ENCODE assay signal across 16 mouse cellular contexts in the genomic region with DNA sequence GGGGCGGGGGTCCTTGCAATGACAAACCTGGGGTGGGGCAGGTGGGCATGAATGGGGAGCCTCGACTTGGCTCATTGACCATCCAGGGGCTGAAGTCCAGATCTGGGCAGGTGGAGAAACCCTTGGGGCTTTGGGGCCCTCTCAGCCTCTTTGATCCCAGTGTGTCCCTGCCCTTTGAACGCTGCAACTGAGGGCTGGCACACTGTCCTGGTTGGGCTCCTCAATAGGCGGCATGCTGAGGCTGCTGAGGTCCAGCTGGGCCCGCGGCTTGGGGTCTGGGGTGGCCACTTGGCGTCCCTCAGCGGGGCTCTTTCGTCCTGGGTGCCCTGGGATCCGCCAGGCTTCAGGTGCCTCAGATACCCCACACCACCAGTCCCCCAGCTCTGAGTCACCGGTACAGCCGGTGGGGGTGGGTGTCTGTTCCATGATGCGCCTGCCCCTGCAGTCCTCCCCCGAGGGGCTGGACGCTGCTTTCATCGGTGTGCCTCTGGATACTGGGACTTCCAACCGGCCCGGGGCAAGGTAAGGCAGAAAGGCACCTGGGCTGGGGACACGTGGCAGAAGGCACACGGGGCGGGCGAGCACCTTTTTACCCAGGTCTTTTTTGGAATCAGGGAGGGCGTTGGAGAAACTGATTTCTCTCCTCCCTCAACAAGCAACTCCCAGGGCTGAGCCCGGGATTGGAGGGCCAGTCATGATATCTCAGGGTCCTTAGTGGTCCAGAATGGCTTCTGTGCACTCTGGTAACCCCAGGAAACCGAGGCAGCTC. TPM values are rescaled to one million over a fixed set of nuclear protein-coding genes. Genes with fewer than 3 reads are reported as not detected.
DNase-seq lines count a peak whose midpoint lies in the region; ATAC-seq and TF ChIP-seq lines count a peak whose summit lies in the region.
"Had no signal": no experiment of that assay in that cellular context is flagged by ENCODE, and none has a peak within 500 bp of the region (broad histone marks: within the 10 kb centered on the region; RNA-seq: fewer than 3 reads in every experiment).

A gene (plus strand): TSS at position 95 of the 769 bp plus-strand sequence.

- H3K9me3 ChIP-seq in heart, embryonic 11.5 days (replicated peaks; ENCODE audit: control insufficient read depth, low read length) = no peaks in the 10 kb centered on the region
- peaks cover 4% of the 10 kb centered on the region for H3K9me3 ChIP-seq in ES-Bruce4 (replicated peaks; ENCODE audit: control insufficient read depth, insufficient read depth, low read length, poor library complexity, severe bottlenecking)
- H3K9me3 ChIP-seq in intestine, embryonic 14.5 days (ENCODE audit: control insufficient read depth, low read length) = no peaks in the 10 kb centered on the region
- H3K9me3 ChIP-seq in liver, embryonic 11.5 days (ENCODE audit: control insufficient read depth, low read length) = no peaks in the 10 kb centered on the region
- no peaks in the 10 kb centered on the region for H3K9me3 ChIP-seq in neural tube, embryonic 15.5 days (replicated peaks)
- H3K9me3 ChIP-seq in midbrain, embryonic 11.5 days (ENCODE audit: control insufficient read depth, low read length) = no peaks in the 10 kb centered on the region
- H3K9me3 ChIP-seq: embryonic facial prominence, embryonic 15.5 days had no signal

- no peak within 1 kb of the TSS for H3K9ac ChIP-seq in heart, embryonic 11.5 days (ENCODE audit: low read depth, low read length)
- H3K9ac ChIP-seq in ES-Bruce4 (ENCODE audit: low read depth, poor library complexity, severe bottlenecking) = peak within 1 kb of the TSS; percentile 24
- no peak within 1 kb of the TSS for H3K9ac ChIP-seq in intestine, embryonic 14.5 days (ENCODE audit: low read length)
- H3K9ac ChIP-seq in liver, embryonic 11.5 days (ENCODE audit: low read depth, low read length) = peak within 1 kb of the TSS; percentile 47
- H3K9ac ChIP-seq in neural tube, embryonic 15.5 days (replicated peaks) = no peak within 1 kb of the TSS
- H3K9ac ChIP-seq in midbrain, embryonic 11.5 days (ENCODE audit: low read length) = no peak within 1 kb of the TSS
- H3K9ac ChIP-seq: embryonic facial prominence, embryonic 15.5 days; hindbrain, embryonic 14.5 days had no signal

- no peak for ATAC-seq in heart, embryonic 11.5 days (replicated peaks; ENCODE audit: insufficient number of reproducible peaks, low FRiP score, low TSS enrichment)
- ATAC-seq in intestine, embryonic 14.5 days (replicated peaks; ENCODE audit: low FRiP score, low TSS enrichment, low read depth) = peak; percentile 37; the same call in 1 of the 2 replicates
- no peak for ATAC-seq in liver, embryonic 11.5 days (replicated peaks; ENCODE audit: low FRiP score)
- ATAC-seq in neural tube, embryonic 15.5 days (ENCODE audit: low FRiP score) = no peak
- ATAC-seq in midbrain, embryonic 11.5 days (ENCODE audit: low FRiP score) = no peak
- ATAC-seq: activated CD4-positive, CD25-positive, alpha-beta regulatory T cell, adult 4 months had no signal

- TF ChIP-seq CTCF in ES-Bruce4 (IDR thresholded peaks at IDR 0.05; ENCODE audit: low read depth, low read length) = no peak

- intact Hi-C loops in heart, postnatal 10 days (cut with DNase I) = no loop called here

- TF ChIP-seq EP300 in ES-Bruce4 (IDR thresholded peaks at IDR 0.05; ENCODE audit: insufficient read depth, low read depth, low read length) = no peak

- no peak within 1 kb of the TSS for H3K4me3 ChIP-seq in heart, embryonic 11.5 days (ENCODE audit: low read depth, low read length)
- H3K4me3 ChIP-seq in ES-Bruce4 (ENCODE audit: low read depth, low read length) = peak within 1 kb of the TSS; percentile 27
- no peak within 1 kb of the TSS for H3K4me3 ChIP-seq in intestine, embryonic 14.5 days (ENCODE audit: low read depth, low read length)
- H3K4me3 ChIP-seq in liver, embryonic 11.5 days (ENCODE audit: low read depth, low read length) = peak within 1 kb of the TSS; percentile 27
- H3K4me3 ChIP-seq in neural tube, embryonic 15.5 days (replicated peaks) = no peak within 1 kb of the TSS
- H3K4me3 ChIP-seq in midbrain, embryonic 11.5 days (ENCODE audit: low read depth, low read length) = no peak within 1 kb of the TSS
- H3K4me3 ChIP-seq: embryonic facial prominence, embryonic 15.5 days; heart, adult 2 months; layer of hippocampus, adult 2 months had no signal

- peak within 1 kb of the TSS; percentile 36 for H3K4me2 ChIP-seq in heart, embryonic 11.5 days
- H3K4me2 ChIP-seq in intestine, embryonic 14.5 days (ENCODE audit: low read length) = no peak within 1 kb of the TSS
- peak within 1 kb of the TSS; percentile 43 for H3K4me2 ChIP-seq in liver, embryonic 11.5 days
- no peak within 1 kb of the TSS for H3K4me2 ChIP-seq in neural tube, embryonic 15.5 days
- H3K4me2 ChIP-seq in midbrain, embryonic 11.5 days = no peak within 1 kb of the TSS
- H3K4me2 ChIP-seq: embryonic facial prominence, embryonic 15.5 days; hindbrain, embryonic 14.5 days had no signal

- 19% methylated on average over 24 of the region's 25 CpGs for WGBS in heart, embryonic 11.5 days (ENCODE audit: insufficient replicate concordance)
- 20% methylated on average over 25 of the region's 25 CpGs for WGBS in intestine, embryonic 14.5 days
- 31% methylated on average over 25 of the region's 25 CpGs for WGBS in liver, embryonic 11.5 days
- 25% methylated on average over 25 of the region's 25 CpGs for WGBS in neural tube, embryonic 15.5 days
- WGBS in midbrain, embryonic 11.5 days = 24% methylated on average over 25 of the region's 25 CpGs

- TF ChIP-seq POLR2A in ES-Bruce4 (IDR thresholded peaks at IDR 0.05; ENCODE audit: insufficient read depth, low read length) = no peak

- no peaks in the 10 kb centered on the region for H3K36me3 ChIP-seq in heart, embryonic 11.5 days (ENCODE audit: control insufficient read depth, insufficient read depth, low read length)
- no peaks in the 10 kb centered on the region for H3K36me3 ChIP-seq in ES-Bruce4 (ENCODE audit: control insufficient read depth, insufficient read depth, low read length, poor library complexity, severe bottlenecking)
- no peaks in the 10 kb centered on the region for H3K36me3 ChIP-seq in intestine, embryonic 14.5 days (ENCODE audit: control insufficient read depth, insufficient read depth, low read length)
- no peaks in the 10 kb centered on the region for H3K36me3 ChIP-seq in liver, embryonic 11.5 days (ENCODE audit: control insufficient read depth, insufficient read depth, low read length)
- no peaks in the 10 kb centered on the region for H3K36me3 ChIP-seq in neural tube, embryonic 15.5 days
- H3K36me3 ChIP-seq in midbrain, embryonic 11.5 days (ENCODE audit: control insufficient read depth, insufficient read depth, low read length) = no peaks in the 10 kb centered on the region
- H3K36me3 ChIP-seq: embryonic facial prominence, embryonic 15.5 days had no signal

- H3K27ac ChIP-seq in heart, embryonic 11.5 days (ENCODE audit: low read depth, low read length) = no peak within 1 kb of the TSS
- H3K27ac ChIP-seq in ES-Bruce4 (ENCODE audit: insufficient read depth, low read length) = no peak within 1 kb of the TSS
- H3K27ac ChIP-seq in intestine, embryonic 14.5 days (ENCODE audit: low read depth) = no peak within 1 kb of the TSS
- H3K27ac ChIP-seq in liver, embryonic 11.5 days (ENCODE audit: low read depth, low read length) = peak within 1 kb of the TSS; percentile 43; the same call in 1 of the 2 replicates
- H3K27ac ChIP-seq in neural tube, embryonic 15.5 days (replicated peaks) = no peak within 1 kb of the TSS
- H3K27ac ChIP-seq in midbrain, embryonic 11.5 days (ENCODE audit: low read depth, low read length) = no peak within 1 kb of the TSS
- H3K27ac ChIP-seq: embryonic facial prominence, embryonic 15.5 days; heart, adult 2 months; hindbrain, embryonic 14.5 days; layer of hippocampus, adult 2 months had no signal

- DNase-seq in heart, postnatal 10 days = no peak
- DNase-seq in intestine, embryonic 14.5 days (ENCODE audit: low spot score) = no peak
- no peak for DNase-seq in liver, embryonic 11.5 days (ENCODE audit: low spot score)
- no peak for DNase-seq in natural killer cell, adult 2 months (ENCODE audit: low spot score in 2 of 2)
- DNase-seq in midbrain, embryonic 11.5 days (ENCODE audit: low spot score, missing footprints) = no peak
- DNase-seq: cerebellum, postnatal 36 days; heart, adult 2 months; lung, postnatal 4 days; right cerebral cortex, postnatal 4 days had no signal

- peaks cover 19% of the 10 kb centered on the region for H3K4me1 ChIP-seq in heart, embryonic 11.5 days (ENCODE audit: control insufficient read depth, insufficient read depth, low read length)
- peaks cover 2% of the 10 kb centered on the region for H3K4me1 ChIP-seq in ES-Bruce4 (ENCODE audit: control insufficient read depth, insufficient read depth, low read length)
- H3K4me1 ChIP-seq in intestine, embryonic 14.5 days (replicated peaks; ENCODE audit: control insufficient read depth, insufficient read depth, low read length) = peaks cover 3% of the 10 kb centered on the region; the same call in 1 of the 2 replicates
- peaks cover 17% of the 10 kb centered on the region for H3K4me1 ChIP-seq in liver, embryonic 11.5 days (replicated peaks; ENCODE audit: control insufficient read depth, insufficient read depth, low read length)
- 0 out of 2 replicates have a peak, but pooled peaks cover 3% of the 10 kb centered on the region for H3K4me1 ChIP-seq in neural tube, embryonic 15.5 days
- no peaks in the 10 kb centered on the region for H3K4me1 ChIP-seq in midbrain, embryonic 11.5 days (ENCODE audit: control insufficient read depth, insufficient read depth, low read length)
- H3K4me1 ChIP-seq: embryonic facial prominence, embryonic 15.5 days had no signal

- peaks cover 4% of the 10 kb centered on the region; the same call in 1 of the 2 replicates for H3K27me3 ChIP-seq in heart, embryonic 11.5 days (ENCODE audit: control insufficient read depth, insufficient read depth, low read length)
- no peaks in the 10 kb centered on the region for H3K27me3 ChIP-seq in ES-Bruce4 (ENCODE audit: control insufficient read depth, insufficient read depth, low read length, poor library complexity, severe bottlenecking)
- no peaks in the 10 kb centered on the region for H3K27me3 ChIP-seq in intestine, embryonic 14.5 days (replicated peaks; ENCODE audit: control insufficient read depth, insufficient read depth, low read length)
- H3K27me3 ChIP-seq in liver, embryonic 11.5 days (replicated peaks; ENCODE audit: control insufficient read depth, insufficient read depth, low read length) = no peaks in the 10 kb centered on the region
- H3K27me3 ChIP-seq in neural tube, embryonic 15.5 days (replicated peaks) = no peaks in the 10 kb centered on the region
- H3K27me3 ChIP-seq in midbrain, embryonic 11.5 days (ENCODE audit: control insufficient read depth, insufficient read depth, low read length) = no peaks in the 10 kb centered on the region
- H3K27me3 ChIP-seq: embryonic facial prominence, embryonic 15.5 days had no signal

RNA-seq across cellular contexts. Expression of the gene that starts here (rescaled TPM):
- 0.80 and 1.0 TPM in 2 replicates for polyA plus RNA-seq in heart, embryonic 11.5 days (2014; fragmentation: Nextera tagmentation; extraction: Ambion mirVana)
- total RNA-seq in heart, postnatal 10 days (2021) = under 1 TPM; 0.48 to 0.79 TPM
- not detected in 2 replicates for polyA plus RNA-seq in ES-Bruce4 (2011; ENCODE audit: insufficient read depth, insufficient read length, low read depth, missing spikeins)
- polyA plus RNA-seq in intestine, embryonic 14.5 days (2014; fragmentation: Nextera tagmentation; extraction: Ambion mirVana) = 10.1 and 12.7 TPM in 2 replicates
- polyA plus RNA-seq in liver, embryonic 11.5 days (2014; fragmentation: Nextera tagmentation; extraction: Ambion mirVana) = 16.0 and 18.0 TPM in 2 replicates
- 0.72 TPM in 1 of 2 replicates, not detected in the other for polyA plus RNA-seq in neural tube, embryonic 15.5 days (2015; fragmentation: Nextera tagmentation; extraction: Ambion mirVana)
- not detected in 2 replicates for polyA plus RNA-seq in midbrain, embryonic 11.5 days (2014; fragmentation: Nextera tagmentation; extraction: Ambion mirVana)
- total RNA-seq: layer of hippocampus, adult 2 months had no signal
- polyA plus RNA-seq: activated CD4-positive, CD25-positive, alpha-beta regulatory T cell, adult 4 months had no signal

Comparison
In these comparisons a context has a peak if more than half of its experiments do, and no peak if none do; other contexts are left out.
1. H3K4me2 ChIP-seq: peak in heart, embryonic 11.5 days (single experiment) and liver, embryonic 11.5 days (single experiment); none in intestine, embryonic 14.5 days (single experiment), neural tube, embryonic 15.5 days (single experiment) and midbrain, embryonic 11.5 days (single experiment).
2. H3K4me3 ChIP-seq: peak in ES-Bruce4 (single experiment) and liver, embryonic 11.5 days (single experiment); none in heart, embryonic 11.5 days (single experiment), intestine, embryonic 14.5 days (single experiment), neural tube, embryonic 15.5 days (single experiment) and midbrain, embryonic 11.5 days (single experiment).
3. H3K9ac ChIP-seq: peak in ES-Bruce4 (single experiment) and liver, embryonic 11.5 days (single experiment); none in heart, embryonic 11.5 days (single experiment), intestine, embryonic 14.5 days (single experiment), neural tube, embryonic 15.5 days (single experiment) and midbrain, embryonic 11.5 days (single experiment).